Mouse (Mus musculus): Measurements from ENCODE around the gene Frmd7. TPM values are rescaled to one million over a fixed set of nuclear protein-coding genes. Genes with fewer than 3 reads are reported as not detected.

Frmd7 gene
- 0.05 and 0.06 TPM in 2 replicates for polyA plus RNA-seq (2012; rRNA removed)
- polyA plus RNA-seq (2014; fragmentation: Nextera tagmentation; extraction: Ambion mirVana) = not detected in 2 replicates

DNA sequence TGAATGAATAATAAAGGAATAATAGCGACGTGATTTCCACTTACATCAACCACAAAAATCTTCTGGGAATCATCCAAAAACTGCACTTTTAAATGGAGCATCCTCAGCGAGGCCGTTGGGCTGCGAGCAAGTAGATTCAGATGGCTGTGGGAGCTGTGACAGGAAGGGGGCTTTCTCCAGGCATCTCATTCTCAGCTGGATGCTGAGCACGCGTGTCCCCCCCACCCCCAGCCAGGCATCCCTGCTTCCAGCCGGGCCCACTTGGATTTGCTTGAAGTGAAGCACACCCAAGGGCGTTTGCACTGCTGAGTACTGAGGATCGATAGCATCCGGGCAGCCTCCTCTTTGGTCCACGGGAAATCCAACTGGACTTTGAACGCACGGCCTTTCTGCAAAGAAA lies at the start of gene Frmd7:
TSS of gene Frmd7 (minus strand) at position 101 of the 400 bp plus-strand sequence.
- H3K9me3 ChIP-seq (ENCODE audit: control insufficient read depth, low read length) = no peaks in the 10 kb centered on the region
- no peak within 1 kb of the TSS for H3K4me3 ChIP-seq (ENCODE audit: insufficient read depth in 1 of 2, low read depth in 2 of 2, low read length in 2 of 2)
- no peaks in the 10 kb centered on the region for H3K36me3 ChIP-seq (replicated peaks; ENCODE audit: control insufficient read depth, insufficient read depth, low read depth)
- no peak for DNase-seq (ENCODE audit: low read depth in 3 of 3, low spot score in 3 of 3)
- H3K27me3 ChIP-seq (ENCODE audit: control insufficient read depth, insufficient read depth, low read length) = no peaks in the 10 kb centered on the region
- ATAC-seq (ENCODE audit: insufficient read depth) = no peak
- WGBS (ENCODE audit: insufficient replicate concordance) = 58% methylated on average over 14 of the region's 14 CpGs
- H3K4me2 ChIP-seq (ENCODE audit: low read depth) = no peak within 1 kb of the TSS
- no peak within 1 kb of the TSS for H3K27ac ChIP-seq
- TF ChIP-seq CTCF (IDR thresholded peaks at IDR 0.05; ENCODE audit: low read depth) (no peak), EP300 (IDR thresholded peaks at IDR 0.05; ENCODE audit: low read depth) (no peak)
- H3K9ac ChIP-seq (replicated peaks) = no peak within 1 kb of the TSS
- no peaks in the 10 kb centered on the region for H3K4me1 ChIP-seq (replicated peaks; ENCODE audit: control insufficient read depth in 2 of 2, insufficient read depth in 2 of 2, low read length in 1 of 2)

DNA sequence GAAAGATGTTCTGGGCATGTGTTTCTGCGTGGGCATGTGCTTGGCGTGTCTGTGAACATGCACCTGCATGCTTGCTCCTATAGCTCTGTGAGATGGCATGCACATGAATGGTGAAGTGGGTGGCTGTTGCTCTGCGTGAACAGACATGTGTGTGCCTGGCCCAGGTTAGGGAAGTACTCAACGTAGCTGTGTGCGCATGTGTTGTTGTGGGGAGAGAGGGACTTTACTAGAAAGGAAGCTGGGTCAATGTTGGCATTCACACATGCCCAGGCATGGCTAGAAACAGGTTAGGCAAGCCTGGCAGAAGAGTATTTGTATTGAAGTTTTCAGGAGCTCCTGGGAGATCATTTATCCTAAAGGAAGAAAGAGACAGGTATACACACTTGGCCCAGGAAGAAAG lies 48.8 kb upstream of the Frmd7 start:
- WGBS (ENCODE audit: insufficient replicate concordance) = 72% methylated on average over 5 of the region's 5 CpGs
- H3K27me3 ChIP-seq (ENCODE audit: control insufficient read depth, insufficient read depth, low read length) = no peaks in the 10 kb centered on the region
- H3K9me3 ChIP-seq (ENCODE audit: control insufficient read depth, low read length) = no peaks in the 10 kb centered on the region
- DNase-seq (ENCODE audit: low read depth in 3 of 3, low spot score in 3 of 3) (no peak), ATAC-seq (ENCODE audit: insufficient read depth) (no peak)
- TF ChIP-seq CTCF (IDR thresholded peaks at IDR 0.05; ENCODE audit: low read depth) (no peak), EP300 (IDR thresholded peaks at IDR 0.05; ENCODE audit: low read depth) (no peak)
- H3K4me2 ChIP-seq (ENCODE audit: low read depth) = no peak overlapping the region
- H3K4me3 ChIP-seq (ENCODE audit: insufficient read depth in 1 of 2, low read depth in 2 of 2, low read length in 2 of 2) = no peak overlapping the region
- no peaks in the 10 kb centered on the region for H3K36me3 ChIP-seq (replicated peaks; ENCODE audit: control insufficient read depth, insufficient read depth, low read depth)
- H3K27ac ChIP-seq = no peak overlapping the region
- H3K4me1 ChIP-seq (replicated peaks; ENCODE audit: control insufficient read depth in 2 of 2, insufficient read depth in 2 of 2, low read length in 1 of 2) = no peaks in the 10 kb centered on the region
- no peak overlapping the region for H3K9ac ChIP-seq (replicated peaks)

DNA sequence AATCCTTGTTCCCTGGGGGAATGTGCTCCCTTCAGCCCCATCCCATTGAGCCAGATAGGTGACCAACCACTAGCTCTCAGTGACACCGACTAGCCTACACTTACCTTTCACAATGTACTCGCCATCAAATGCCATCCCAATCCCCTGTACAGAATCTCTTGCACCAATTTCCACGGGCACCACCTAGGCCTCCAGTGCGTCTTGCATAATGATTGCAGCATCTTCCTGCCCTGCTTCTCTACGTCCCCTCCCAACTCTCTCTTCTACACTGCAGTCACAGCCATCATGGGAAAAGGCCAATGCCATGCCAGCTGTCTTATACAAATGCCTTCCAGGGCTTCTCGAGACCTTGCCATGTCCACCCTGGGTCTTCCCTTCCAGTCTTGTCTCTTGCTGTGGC lies 47.4 kb upstream of the Frmd7 start:
- no peaks in the 10 kb centered on the region for H3K4me1 ChIP-seq (replicated peaks; ENCODE audit: control insufficient read depth in 2 of 2, insufficient read depth in 2 of 2, low read length in 1 of 2)
- no peaks in the 10 kb centered on the region for H3K27me3 ChIP-seq (ENCODE audit: control insufficient read depth, insufficient read depth, low read length)
- WGBS (ENCODE audit: insufficient replicate concordance) = 58% methylated on average over 6 of the region's 6 CpGs
- H3K4me2 ChIP-seq (ENCODE audit: low read depth) = no peak overlapping the region
- H3K9me3 ChIP-seq (ENCODE audit: control insufficient read depth, low read length) = no peaks in the 10 kb centered on the region
- H3K4me3 ChIP-seq (ENCODE audit: insufficient read depth in 1 of 2, low read depth in 2 of 2, low read length in 2 of 2) = no peak overlapping the region
- TF ChIP-seq EP300 (IDR thresholded peaks at IDR 0.05; ENCODE audit: low read depth) = no peak
- TF ChIP-seq CTCF (IDR thresholded peaks at IDR 0.05; ENCODE audit: low read depth) = no peak
- no peak overlapping the region for H3K27ac ChIP-seq
- ATAC-seq (ENCODE audit: insufficient read depth) = no peak
- no peak overlapping the region for H3K9ac ChIP-seq (replicated peaks)
- no peaks in the 10 kb centered on the region for H3K36me3 ChIP-seq (replicated peaks; ENCODE audit: control insufficient read depth, insufficient read depth, low read depth)
- no peak for DNase-seq (ENCODE audit: low read depth in 3 of 3, low spot score in 3 of 3)

DNA sequence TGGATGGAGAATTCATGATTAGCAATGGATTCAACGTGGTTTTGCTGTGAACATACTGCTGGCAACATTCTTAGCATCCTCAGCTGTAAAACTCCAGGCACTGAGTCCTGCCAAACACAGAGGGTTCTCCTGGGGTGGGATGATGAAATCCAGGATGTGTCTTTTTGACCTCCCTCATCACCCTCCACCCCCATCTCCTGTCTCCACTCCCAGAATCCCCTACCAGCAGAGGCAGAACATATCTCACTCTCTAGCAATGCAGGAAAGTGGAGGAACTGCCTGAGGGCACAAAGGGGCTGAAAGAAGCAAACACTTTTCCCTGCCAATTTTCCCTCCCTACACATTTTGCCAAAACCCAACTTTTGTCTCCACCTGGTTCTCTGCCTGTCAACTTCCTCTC lies 46.1 kb upstream of the Frmd7 start:
- no peak overlapping the region for H3K27ac ChIP-seq
- H3K9ac ChIP-seq (replicated peaks) = no peak overlapping the region
- H3K9me3 ChIP-seq (ENCODE audit: control insufficient read depth, low read length) = no peaks in the 10 kb centered on the region
- H3K4me3 ChIP-seq (ENCODE audit: insufficient read depth in 1 of 2, low read depth in 2 of 2, low read length in 2 of 2) = no peak overlapping the region
- ATAC-seq (ENCODE audit: insufficient read depth) (no peak), DNase-seq (ENCODE audit: low read depth in 3 of 3, low spot score in 3 of 3) (no peak)
- H3K27me3 ChIP-seq (ENCODE audit: control insufficient read depth, insufficient read depth, low read length) = no peaks in the 10 kb centered on the region
- H3K4me1 ChIP-seq (replicated peaks; ENCODE audit: control insufficient read depth in 2 of 2, insufficient read depth in 2 of 2, low read length in 1 of 2) = no peaks in the 10 kb centered on the region
- WGBS (ENCODE audit: insufficient replicate concordance) = 50% methylated on average over 1 of the region's 1 CpGs
- TF ChIP-seq CTCF (IDR thresholded peaks at IDR 0.05; ENCODE audit: low read depth) (no peak), EP300 (IDR thresholded peaks at IDR 0.05; ENCODE audit: low read depth) (no peak)
- H3K4me2 ChIP-seq (ENCODE audit: low read depth) = no peak overlapping the region
- no peaks in the 10 kb centered on the region for H3K36me3 ChIP-seq (replicated peaks; ENCODE audit: control insufficient read depth, insufficient read depth, low read depth)

DNA sequence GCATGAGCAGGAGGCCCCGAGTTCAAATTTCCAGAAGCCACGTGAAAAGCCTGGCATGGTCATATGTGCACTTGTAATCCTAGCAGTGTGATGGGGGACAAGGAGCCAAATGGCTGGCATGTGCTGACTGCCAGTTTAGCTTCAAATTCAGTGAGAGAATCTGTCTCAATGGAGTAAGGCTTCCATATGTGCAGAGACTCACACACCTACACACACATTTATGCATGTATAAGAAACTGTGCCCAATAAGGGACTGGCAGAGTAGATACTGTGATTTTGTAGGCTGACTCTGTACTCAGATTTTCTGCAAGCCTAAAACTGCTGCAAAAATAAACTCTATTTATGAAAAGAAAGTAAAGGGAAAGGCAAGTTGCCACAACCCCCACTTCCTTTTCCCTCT lies 35.9 kb upstream of the Frmd7 start:
- Histone ChIP-seq H3K4me3 (ENCODE audit: insufficient read depth in 1 of 2, low read depth in 2 of 2, low read length in 2 of 2) (no peak overlapping the region), H3K27me3 (ENCODE audit: control insufficient read depth, insufficient read depth, low read length) (no peaks in the 10 kb centered on the region), H3K27ac (no peak overlapping the region), H3K36me3 (replicated peaks; ENCODE audit: control insufficient read depth, insufficient read depth, low read depth) (no peaks in the 10 kb centered on the region), H3K9ac (replicated peaks) (no peak overlapping the region), H3K4me1 (replicated peaks; ENCODE audit: control insufficient read depth in 2 of 2, insufficient read depth in 2 of 2, low read length in 1 of 2) (no peaks in the 10 kb centered on the region), H3K4me2 (ENCODE audit: low read depth) (no peak overlapping the region), H3K9me3 (ENCODE audit: control insufficient read depth, low read length) (no peaks in the 10 kb centered on the region)
- TF ChIP-seq CTCF (IDR thresholded peaks at IDR 0.05; ENCODE audit: low read depth) (no peak), EP300 (IDR thresholded peaks at IDR 0.05; ENCODE audit: low read depth) (no peak)
- no peak for DNase-seq (ENCODE audit: low read depth in 3 of 3, low spot score in 3 of 3)
- no peak for ATAC-seq (ENCODE audit: insufficient read depth)
- 64% methylated on average over 2 of the region's 2 CpGs for WGBS (ENCODE audit: insufficient replicate concordance)
